9 mouse cellular contexts compared by ENCODE assay signal in genomic region chr5:114902413-114902812, GRCm38 (mm10). TPM values are rescaled to one million over a fixed set of nuclear protein-coding genes. Genes with fewer than 3 reads are reported as not detected.
A peak's percentile ranks its signal among the peaks of the same experiment; 100 is the strongest.
DNase-seq lines count a peak whose midpoint lies in the region; ATAC-seq and TF ChIP-seq lines count a peak whose summit lies in the region.
"Had no signal": no experiment of that assay in that cellular context is flagged by ENCODE, and none has a peak within 500 bp of the region (broad histone marks: within the 10 kb centered on the region; RNA-seq: fewer than 3 reads in every experiment).

No protein-coding gene starts in this region.

- H3K27ac ChIP-seq in forebrain, embryonic 10.5 days = no peak overlapping the region
- no peak overlapping the region for H3K27ac ChIP-seq in forebrain, embryonic 13.5 days
- H3K27ac ChIP-seq in liver, adult 2 months (replicated peaks; ENCODE audit: insufficient read depth, low read depth, low read length) = no peak overlapping the region
- no peak overlapping the region for H3K27ac ChIP-seq in liver, embryonic 12.5 days
- H3K27ac ChIP-seq: neural tube, embryonic 13.5 days had no signal

- no peaks in the 10 kb centered on the region for H3K79me2 ChIP-seq in liver, adult 2 months (ENCODE audit: control insufficient read depth, insufficient read depth, low read length)

- no peak for ATAC-seq in forebrain, embryonic 13.5 days
- no peak for ATAC-seq in liver, embryonic 12.5 days
- ATAC-seq in activated CD4-positive, CD25-positive, alpha-beta regulatory T cell, adult 4 months = peak; percentile 28
- ATAC-seq in erythroid progenitor cell, adult 5-6 weeks (replicated peaks; ENCODE audit: low FRiP score, poor library complexity, severe bottlenecking) = no peak

- no peak overlapping the region for H3K4me3 ChIP-seq in forebrain, embryonic 10.5 days
- no peak overlapping the region for H3K4me3 ChIP-seq in forebrain, embryonic 13.5 days
- H3K4me3 ChIP-seq in liver, adult 2 months (ENCODE audit: insufficient read depth, low read depth, low read length) = no peak overlapping the region
- H3K4me3 ChIP-seq in liver, embryonic 12.5 days = no peak overlapping the region
- H3K4me3 ChIP-seq: neural tube, embryonic 13.5 days had no signal

- no peak overlapping the region for H3K4me2 ChIP-seq in forebrain, embryonic 13.5 days
- H3K4me2 ChIP-seq in liver, embryonic 12.5 days = no peak overlapping the region
- H3K4me2 ChIP-seq: neural tube, embryonic 13.5 days had no signal

- peaks cover 11% of the 10 kb centered on the region for H3K4me1 ChIP-seq in forebrain, embryonic 10.5 days
- H3K4me1 ChIP-seq in forebrain, embryonic 13.5 days = no peaks in the 10 kb centered on the region
- no peaks in the 10 kb centered on the region for H3K4me1 ChIP-seq in liver, adult 2 months (ENCODE audit: control insufficient read depth, insufficient read depth, low read length)
- H3K4me1 ChIP-seq in liver, embryonic 12.5 days = peaks cover 4% of the 10 kb centered on the region; the same call in 1 of the 2 replicates
- H3K4me1 ChIP-seq: neural tube, embryonic 13.5 days had no signal

- H3K36me3 ChIP-seq in forebrain, embryonic 10.5 days (replicated peaks) = no peaks in the 10 kb centered on the region
- H3K36me3 ChIP-seq in forebrain, embryonic 13.5 days (ENCODE audit: poor library complexity, severe bottlenecking) = no peaks in the 10 kb centered on the region
- H3K36me3 ChIP-seq in liver, adult 2 months (ENCODE audit: control insufficient read depth, insufficient read depth, low read length) = peaks cover 2% of the 10 kb centered on the region; the same call in 1 of the 2 replicates
- H3K36me3 ChIP-seq in liver, embryonic 12.5 days = 0 out of 2 replicates have a peak, but pooled peaks cover 5% of the 10 kb centered on the region
- H3K36me3 ChIP-seq: neural tube, embryonic 13.5 days had no signal

- DNase-seq in forebrain, embryonic 10.5 days (ENCODE audit: extremely low spot score, low spot score) = peak; percentile 42
- DNase-seq in liver, adult 2 months (ENCODE audit: extremely low read depth, low read depth, low spot score) = peak; percentile 32
- DNase-seq in induced T-regulatory cell, adult 2 months (ENCODE audit: low read depth) = peak; percentile 79
- DNase-seq in naive thymus-derived CD4-positive, alpha-beta T cell, adult 2 months (ENCODE audit: low read depth) = peak; percentile 79

- no peaks in the 10 kb centered on the region for H3K27me3 ChIP-seq in forebrain, embryonic 10.5 days (ENCODE audit: poor library complexity, severe bottlenecking)
- no peaks in the 10 kb centered on the region for H3K27me3 ChIP-seq in forebrain, embryonic 13.5 days
- H3K27me3 ChIP-seq in liver, adult 2 months (ENCODE audit: control insufficient read depth, insufficient read depth, low read length) = no peaks in the 10 kb centered on the region
- H3K27me3 ChIP-seq in liver, embryonic 12.5 days (replicated peaks) = peaks cover 26% of the 10 kb centered on the region
- H3K27me3 ChIP-seq: neural tube, embryonic 13.5 days had no signal

- no peak overlapping the region for H3K9ac ChIP-seq in forebrain, embryonic 13.5 days
- H3K9ac ChIP-seq in liver, adult 2 months (ENCODE audit: low read depth, low read length) = no peak overlapping the region
- H3K9ac ChIP-seq in liver, embryonic 12.5 days = no peak overlapping the region
- H3K9ac ChIP-seq: neural tube, embryonic 13.5 days had no signal

- H3K9me3 ChIP-seq in forebrain, embryonic 10.5 days = peaks cover 8% of the 10 kb centered on the region
- no peaks in the 10 kb centered on the region for H3K9me3 ChIP-seq in forebrain, embryonic 13.5 days (replicated peaks)
- H3K9me3 ChIP-seq in liver, embryonic 12.5 days (replicated peaks) = no peaks in the 10 kb centered on the region
- H3K9me3 ChIP-seq: neural tube, embryonic 13.5 days had no signal

- 32% methylated on average over 1 of the region's 1 CpGs for WGBS in forebrain, embryonic 10.5 days
- 24% methylated on average over 1 of the region's 1 CpGs for WGBS in forebrain, embryonic 13.5 days
- WGBS in liver, adult 2 months = 43% methylated on average over 1 of the region's 1 CpGs
- WGBS in liver, embryonic 12.5 days (ENCODE audit: insufficient replicate concordance) = 22% methylated on average over 1 of the region's 1 CpGs

- no peak for TF ChIP-seq POLR2A in liver, adult 2 months (IDR thresholded peaks at IDR 0.05; ENCODE audit: extremely low read depth, insufficient read depth, low read length)

- TF ChIP-seq CTCF in liver, adult 2 months (IDR thresholded peaks at IDR 0.05; ENCODE audit: low read depth, low read length) = peak; percentile 80

RNA-seq across cellular contexts. Expression of gene Oasl2, which starts 5.7 kb away (rescaled TPM):
- 0.34 and 0.45 TPM in 2 replicates for polyA plus RNA-seq in forebrain, embryonic 10.5 days (2016; fragmentation: Nextera tagmentation; extraction: Ambion mirVana)
- 1.5 and 2.0 TPM in 2 replicates for polyA plus RNA-seq in forebrain, embryonic 13.5 days (2015; fragmentation: Nextera tagmentation; extraction: Ambion mirVana)
- 4.1 and 6.3 TPM in 2 replicates for total RNA-seq in liver, adult 2 months (2014; rRNA removed)
- 1.5 and 4.2 TPM in 2 replicates for polyA plus RNA-seq in liver, adult 2 months (2012; rRNA removed)
- 3.5 and 3.9 TPM in 2 replicates for polyA plus RNA-seq in liver, embryonic 12.5 days (2016; fragmentation: Nextera tagmentation; extraction: Ambion mirVana)
- polyA plus RNA-seq in activated CD4-positive, CD25-positive, alpha-beta regulatory T cell, adult 4 months (2017; shearing (Covaris generic)) = 10 to 100 TPM in 1 of 2 experiments, 1 to 10 TPM in 1; 6.8 to 14.9 TPM
- 8.3 and 14.7 TPM in 2 replicates for total RNA-seq in erythroid progenitor cell, adult 5-6 weeks (2015; ENCODE audit: low replicate concordance)
- total RNA-seq in erythroid progenitor cell, adult 5-6 weeks (2017; ENCODE audit: low replicate concordance) = 3.0 and 4.5 TPM in 2 replicates

RNA-seq across cellular contexts. Expression of gene Oasl1, which starts 20.6 kb away (rescaled TPM):
- not detected in 2 replicates for polyA plus RNA-seq in forebrain, embryonic 10.5 days (2016; fragmentation: Nextera tagmentation; extraction: Ambion mirVana)
- 0.15 and 0.28 TPM in 2 replicates for polyA plus RNA-seq in forebrain, embryonic 13.5 days (2015; fragmentation: Nextera tagmentation; extraction: Ambion mirVana)
- total RNA-seq in liver, adult 2 months (2014; rRNA removed) = 5.8 and 6.6 TPM in 2 replicates
- 15.4 and 16.8 TPM in 2 replicates for polyA plus RNA-seq in liver, adult 2 months (2012; rRNA removed)
- polyA plus RNA-seq in liver, embryonic 12.5 days (2016; fragmentation: Nextera tagmentation; extraction: Ambion mirVana) = 0.29 and 0.30 TPM in 2 replicates
- 1 to 10 TPM; 1.7 to 4.1 TPM for polyA plus RNA-seq in activated CD4-positive, CD25-positive, alpha-beta regulatory T cell, adult 4 months (2017; shearing (Covaris generic))
- 5.4 and 9.4 TPM in 2 replicates for total RNA-seq in erythroid progenitor cell, adult 5-6 weeks (2015; ENCODE audit: low replicate concordance)
- 7.2 and 20.0 TPM in 2 replicates for total RNA-seq in erythroid progenitor cell, adult 5-6 weeks (2017; ENCODE audit: low replicate concordance)

RNA-seq across cellular contexts. Expression of gene 2210016L21Rik, which starts 39.5 kb away (rescaled TPM):
- polyA plus RNA-seq in forebrain, embryonic 10.5 days (2016; fragmentation: Nextera tagmentation; extraction: Ambion mirVana) = 41.5 and 43.3 TPM in 2 replicates
- polyA plus RNA-seq in forebrain, embryonic 13.5 days (2015; fragmentation: Nextera tagmentation; extraction: Ambion mirVana) = 77.5 and 85.3 TPM in 2 replicates
- total RNA-seq in liver, adult 2 months (2014; rRNA removed) = 3.0 and 5.2 TPM in 2 replicates
- 5.2 and 6.1 TPM in 2 replicates for polyA plus RNA-seq in liver, adult 2 months (2012; rRNA removed)
- polyA plus RNA-seq in liver, embryonic 12.5 days (2016; fragmentation: Nextera tagmentation; extraction: Ambion mirVana) = 22.1 and 25.2 TPM in 2 replicates
- polyA plus RNA-seq in activated CD4-positive, CD25-positive, alpha-beta regulatory T cell, adult 4 months (2017; shearing (Covaris generic)) = 10 to 100 TPM; 38.4 to 39.0 TPM
- total RNA-seq in erythroid progenitor cell, adult 5-6 weeks (2015; ENCODE audit: low replicate concordance) = 2.5 and 5.4 TPM in 2 replicates
- total RNA-seq in erythroid progenitor cell, adult 5-6 weeks (2017; ENCODE audit: low replicate concordance) = 1.4 and 4.3 TPM in 2 replicates

RNA-seq across cellular contexts. Expression of gene Gm9936, which starts 43.9 kb away (rescaled TPM):
- polyA plus RNA-seq in forebrain, embryonic 10.5 days (2016; fragmentation: Nextera tagmentation; extraction: Ambion mirVana) = 0.14 and 0.15 TPM in 2 replicates
- polyA plus RNA-seq in forebrain, embryonic 13.5 days (2015; fragmentation: Nextera tagmentation; extraction: Ambion mirVana) = 0.76 and 0.87 TPM in 2 replicates
- total RNA-seq in liver, adult 2 months (2014; rRNA removed) = not detected in 2 replicates
- not detected in 2 replicates for polyA plus RNA-seq in liver, adult 2 months (2012; rRNA removed)
- not detected in 2 replicates for polyA plus RNA-seq in liver, embryonic 12.5 days (2016; fragmentation: Nextera tagmentation; extraction: Ambion mirVana)
- not detected for polyA plus RNA-seq in activated CD4-positive, CD25-positive, alpha-beta regulatory T cell, adult 4 months (2017; shearing (Covaris generic))
- total RNA-seq in erythroid progenitor cell, adult 5-6 weeks (2015; ENCODE audit: low replicate concordance) = not detected in 2 replicates
- not detected in 2 replicates for total RNA-seq in erythroid progenitor cell, adult 5-6 weeks (2017; ENCODE audit: low replicate concordance)

RNA-seq across cellular contexts. Expression of gene 4930519G04Rik, which starts 48.9 kb away (rescaled TPM):
- polyA plus RNA-seq in forebrain, embryonic 10.5 days (2016; fragmentation: Nextera tagmentation; extraction: Ambion mirVana) = not detected in 2 replicates
- not detected in 2 replicates for polyA plus RNA-seq in forebrain, embryonic 13.5 days (2015; fragmentation: Nextera tagmentation; extraction: Ambion mirVana)
- not detected in 2 replicates for total RNA-seq in liver, adult 2 months (2014; rRNA removed)
- not detected in 2 replicates for polyA plus RNA-seq in liver, adult 2 months (2012; rRNA removed)
- polyA plus RNA-seq in liver, embryonic 12.5 days (2016; fragmentation: Nextera tagmentation; extraction: Ambion mirVana) = not detected in 2 replicates
- polyA plus RNA-seq in activated CD4-positive, CD25-positive, alpha-beta regulatory T cell, adult 4 months (2017; shearing (Covaris generic)) = not detected
- not detected in 2 replicates for total RNA-seq in erythroid progenitor cell, adult 5-6 weeks (2015; ENCODE audit: low replicate concordance)
- not detected in 2 replicates for total RNA-seq in erythroid progenitor cell, adult 5-6 weeks (2017; ENCODE audit: low replicate concordance)
- polyA plus RNA-seq: neural tube, embryonic 13.5 days had no signal
